Mouse (Mus musculus) midbrain, embryonic 10.5 days (tissue): ENCODE data around the gene Bicral. TPM values are rescaled to one million over a fixed set of nuclear protein-coding genes. Genes with fewer than 3 reads are reported as not detected.
"Not testable (repeated sequence)": the region's sequence is repeated elsewhere in the genome, so short reads cannot be mapped to it uniquely, and the experiment has no call there.

Experiments
- DNase-seq: peaks from one replicate; pipeline ENCODE4 v3.0.0-alpha.2; 2017; ENCODE audit warnings: low spot score
- H3K27ac ChIP-seq: fragments of 300-500 bp; sonication (generic); replicated peaks from 2 replicates; pipeline ENCODE4 v1.5.1; 2016; ENCODE audit warnings: mild to moderate bottlenecking
- H3K27me3 ChIP-seq: fragments of 300-500 bp; sonication (generic); 2 replicates; pipeline ENCODE4 v1.6.1; 2016; ENCODE audit warnings: low read depth, mild to moderate bottlenecking; ENCODE audit not compliant: poor library complexity, severe bottlenecking
- H3K36me3 ChIP-seq: fragments of 300-500 bp; sonication (generic); 2 replicates; pipeline ENCODE4 v1.6.1; 2016; ENCODE audit warnings: mild to moderate bottlenecking, moderate library complexity
- H3K4me1 ChIP-seq: fragments of 300-500 bp; sonication (generic); 2 replicates; pipeline ENCODE4 v1.6.1; 2016
- H3K4me3 ChIP-seq: fragments of 300-500 bp; sonication (generic); 2 replicates; pipeline ENCODE4 v1.5.1; 2016; ENCODE audit warnings: mild to moderate bottlenecking, moderate library complexity
- H3K9me3 ChIP-seq: fragments of 300-500 bp; sonication (generic); replicated peaks from 2 replicates; pipeline ENCODE4 v1.6.1; 2016; ENCODE audit warnings: mild to moderate bottlenecking
- WGBS: fragments of 180-500 bp; shearing (Covaris S2); methylation state at CpG from one replicate; pipeline ENCODE4 v1.1.7; 2016; 5-methylcytosine and 5-hydroxymethylcytosine counted together
- polyA plus RNA-seq: library from polyadenylated mRNA; unstranded; fragments of >200 nt; fragmentation: Nextera tagmentation; extraction: Ambion mirVana; gene quantifications from 2 replicates; pipeline ENCODE4 v1.2.1, GENCODE M21; 2016

Gene Bicral
- polyA plus RNA-seq, 1 experiment from 2014 or later, result 3.1 TPM

DNA sequence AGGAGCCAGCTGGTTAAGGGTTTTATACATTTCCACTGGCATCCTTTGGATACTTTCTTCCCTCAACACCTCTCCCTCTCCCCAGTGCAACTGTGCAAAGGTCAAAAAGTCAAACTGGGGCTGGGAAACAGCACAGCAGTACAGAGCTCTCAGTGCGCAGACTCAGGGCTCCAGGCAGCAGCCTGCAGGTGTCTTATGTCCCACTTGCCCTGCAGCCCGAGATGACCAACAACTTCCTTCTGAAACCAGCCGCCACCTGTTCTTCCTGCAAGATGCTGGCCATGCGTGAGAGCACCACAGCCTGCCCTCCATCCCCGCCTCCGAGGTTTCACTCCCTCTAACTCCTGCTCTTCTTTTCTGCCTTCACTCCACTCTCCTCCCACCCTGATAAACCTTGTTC lies 5.6 kb downstream of the Bicral start:
- H3K36me3 ChIP-seq, result peaks cover 5% of the 10 kb centered on the region; the same call in 1 of the 2 replicates
- no peaks in the 10 kb centered on the region for H3K27me3 ChIP-seq
- WGBS, result 55% methylated on average over 6 of the region's 6 CpGs
- H3K27ac ChIP-seq, result 0 out of 2 replicates have a peak overlapping the region, but pooled peaks have one; percentile 4
- peaks cover 25% of the 10 kb centered on the region for H3K4me1 ChIP-seq
- peak; percentile 40 for DNase-seq
- no peak overlapping the region for H3K4me3 ChIP-seq
- H3K9me3 ChIP-seq, result no peaks in the 10 kb centered on the region

DNA sequence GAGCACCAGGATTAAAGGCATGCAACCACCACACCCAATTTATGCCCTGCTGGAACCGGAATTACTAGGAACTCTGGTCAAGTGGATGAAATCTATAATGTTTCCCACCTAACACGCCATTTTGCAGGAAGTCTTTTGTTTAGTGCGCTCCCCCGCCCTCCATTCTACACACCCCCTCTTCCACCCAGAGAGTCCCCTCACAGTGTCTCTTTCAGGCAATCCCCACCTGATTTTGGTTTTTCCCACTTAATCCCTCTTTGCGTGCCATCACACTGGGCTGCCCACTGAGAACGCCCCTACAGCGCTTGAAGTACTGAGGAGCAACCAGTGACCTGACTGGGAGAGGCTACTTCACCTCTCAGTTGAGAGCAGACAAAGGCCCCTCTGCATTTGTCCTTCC lies 11.1 kb downstream of the Bicral start:
- Histone ChIP-seq H3K9me3 (no peaks in the 10 kb centered on the region), H3K4me1 (peaks cover 6% of the 10 kb centered on the region), H3K27ac (no peak overlapping the region), H3K4me3 (no peak overlapping the region), H3K27me3 (no peaks in the 10 kb centered on the region), H3K36me3 (no peaks in the 10 kb centered on the region)
- no peak for DNase-seq
- WGBS, result 91% methylated on average over 7 of the region's 7 CpGs

DNA sequence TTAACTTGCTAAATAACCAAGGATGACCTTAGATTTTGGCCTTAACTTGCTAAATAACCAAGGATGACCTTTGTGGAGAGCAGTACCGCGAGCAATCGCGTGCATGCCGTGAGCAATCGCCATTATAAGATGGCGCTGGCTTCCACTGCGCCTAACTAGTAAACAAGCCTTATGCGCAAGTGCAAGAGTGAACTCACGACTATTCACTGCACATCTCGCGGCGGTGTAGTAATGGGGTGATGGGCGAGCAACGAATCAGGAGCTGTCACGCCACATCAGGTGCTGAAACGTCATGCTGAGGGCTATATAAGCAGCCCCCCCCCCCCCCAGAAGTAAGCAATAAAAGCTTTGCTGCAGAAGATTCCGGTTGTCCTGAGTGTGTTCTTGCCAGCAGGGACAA lies 11.7 kb downstream of the Bicral start:
- H3K4me1 ChIP-seq, H3K27me3 ChIP-seq, H3K36me3 ChIP-seq, DNase-seq, H3K4me3 ChIP-seq, H3K27ac ChIP-seq, H3K9me3 ChIP-seq: not testable (repeated sequence)
- 96% methylated on average over 18 of the region's 18 CpGs for WGBS

DNA sequence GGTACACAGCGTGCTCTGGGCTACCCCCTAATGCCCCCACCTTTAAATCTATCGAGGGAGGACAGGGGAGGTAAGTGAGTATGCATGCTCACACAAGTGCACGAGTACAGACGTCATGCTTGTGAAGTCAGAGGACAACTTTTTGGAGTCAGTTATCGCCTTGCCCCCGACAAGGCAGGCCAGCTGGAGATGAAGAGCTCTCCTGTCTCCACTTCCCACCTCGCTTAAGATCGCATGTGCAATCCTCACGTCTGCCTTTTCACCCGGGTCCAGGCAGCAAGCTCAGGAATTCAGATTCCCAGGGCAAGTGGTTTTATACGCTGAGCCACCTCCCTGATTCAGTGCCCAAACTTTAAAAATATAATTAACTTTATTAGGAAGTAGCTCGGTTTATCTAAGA lies 13.0 kb downstream of the Bicral start:
- H3K27ac ChIP-seq, result no peak overlapping the region
- no peaks in the 10 kb centered on the region for H3K9me3 ChIP-seq
- WGBS, result 92% methylated on average over 12 of the region's 12 CpGs
- H3K4me1 ChIP-seq, result peaks cover 6% of the 10 kb centered on the region
- DNase-seq, result no peak
- H3K36me3 ChIP-seq, result no peaks in the 10 kb centered on the region
- H3K27me3 ChIP-seq, result no peaks in the 10 kb centered on the region
- no peak overlapping the region for H3K4me3 ChIP-seq

DNA sequence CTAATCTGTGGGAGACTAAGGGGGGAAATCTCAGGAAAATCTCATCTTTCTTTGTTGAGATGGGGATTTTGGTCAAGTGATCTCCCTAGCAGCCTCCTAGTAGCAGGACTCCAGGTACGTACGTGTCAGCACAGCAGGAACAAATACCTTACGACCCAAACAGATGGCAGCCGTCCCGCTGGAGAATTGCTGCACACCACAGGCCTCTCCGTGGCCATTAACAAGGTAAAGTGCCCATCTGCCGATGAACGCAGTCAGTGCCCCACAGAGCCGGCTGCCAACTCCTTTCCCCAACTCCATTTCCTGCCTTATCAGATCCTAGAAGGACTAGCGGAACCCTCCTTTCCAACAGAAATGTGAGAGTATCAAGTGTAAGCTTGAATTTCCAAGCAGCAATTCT lies 13.5 kb downstream of the Bicral start:
- 82% methylated on average over 10 of the region's 10 CpGs for WGBS
- no peaks in the 10 kb centered on the region for H3K36me3 ChIP-seq
- H3K4me3 ChIP-seq, result no peak overlapping the region
- H3K27me3 ChIP-seq, result no peaks in the 10 kb centered on the region
- H3K27ac ChIP-seq, result no peak overlapping the region
- peaks cover 6% of the 10 kb centered on the region for H3K4me1 ChIP-seq
- H3K9me3 ChIP-seq, result no peaks in the 10 kb centered on the region
- no peak for DNase-seq

DNA sequence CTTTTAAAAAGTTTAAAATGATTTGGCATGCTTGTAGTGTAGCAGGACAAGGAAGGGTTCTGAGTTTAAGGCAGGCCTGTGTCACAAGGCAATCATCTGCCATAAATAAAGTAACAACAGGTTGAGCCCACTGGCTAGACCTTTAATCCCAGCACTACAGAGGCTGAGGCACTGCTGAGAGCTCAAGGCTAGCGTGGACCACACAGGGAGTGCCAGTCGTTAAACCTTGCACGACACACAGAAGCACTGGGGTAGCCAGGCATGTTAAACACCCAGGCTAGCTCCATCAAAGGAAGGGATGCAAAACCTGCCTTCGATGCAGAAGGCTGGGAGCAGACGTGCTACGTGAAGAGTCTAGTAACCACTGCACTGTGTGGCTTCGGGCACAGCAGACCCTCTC lies 14.6 kb downstream of the Bicral start:
- Histone ChIP-seq H3K9me3 (no peaks in the 10 kb centered on the region), H3K27ac (no peak overlapping the region), H3K27me3 (no peaks in the 10 kb centered on the region), H3K36me3 (no peaks in the 10 kb centered on the region), H3K4me1 (peaks cover 6% of the 10 kb centered on the region), H3K4me3 (no peak overlapping the region)
- WGBS, result 86% methylated on average over 7 of the region's 7 CpGs
- no peak for DNase-seq

DNA sequence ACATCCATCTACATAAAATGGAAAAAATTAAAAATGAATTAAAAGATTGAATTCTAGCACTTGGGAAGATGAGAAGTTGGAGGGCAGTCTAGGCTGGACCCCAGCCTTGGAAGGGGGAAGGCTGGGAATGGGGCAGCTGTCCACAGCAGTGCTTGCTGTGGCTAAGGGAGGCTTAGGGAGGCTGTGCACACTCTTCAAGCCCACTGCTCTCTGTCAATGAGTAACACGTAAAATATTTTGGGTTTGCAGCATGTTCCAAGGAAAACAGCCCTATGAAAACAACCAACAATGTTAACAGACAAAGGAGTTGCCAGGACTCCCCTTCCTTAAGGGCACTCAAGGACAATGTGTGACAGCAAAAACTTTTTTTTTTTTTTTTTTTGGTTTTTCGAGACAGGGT lies 15.3 kb downstream of the Bicral start:
- 89% methylated on average over 2 of the region's 2 CpGs for WGBS
- H3K27me3 ChIP-seq, result no peaks in the 10 kb centered on the region
- no peak overlapping the region for H3K27ac ChIP-seq
- H3K4me3 ChIP-seq, result no peak overlapping the region
- peaks cover 12% of the 10 kb centered on the region for H3K4me1 ChIP-seq
- H3K36me3 ChIP-seq, result no peaks in the 10 kb centered on the region
- no peaks in the 10 kb centered on the region for H3K9me3 ChIP-seq
- no peak for DNase-seq

DNA sequence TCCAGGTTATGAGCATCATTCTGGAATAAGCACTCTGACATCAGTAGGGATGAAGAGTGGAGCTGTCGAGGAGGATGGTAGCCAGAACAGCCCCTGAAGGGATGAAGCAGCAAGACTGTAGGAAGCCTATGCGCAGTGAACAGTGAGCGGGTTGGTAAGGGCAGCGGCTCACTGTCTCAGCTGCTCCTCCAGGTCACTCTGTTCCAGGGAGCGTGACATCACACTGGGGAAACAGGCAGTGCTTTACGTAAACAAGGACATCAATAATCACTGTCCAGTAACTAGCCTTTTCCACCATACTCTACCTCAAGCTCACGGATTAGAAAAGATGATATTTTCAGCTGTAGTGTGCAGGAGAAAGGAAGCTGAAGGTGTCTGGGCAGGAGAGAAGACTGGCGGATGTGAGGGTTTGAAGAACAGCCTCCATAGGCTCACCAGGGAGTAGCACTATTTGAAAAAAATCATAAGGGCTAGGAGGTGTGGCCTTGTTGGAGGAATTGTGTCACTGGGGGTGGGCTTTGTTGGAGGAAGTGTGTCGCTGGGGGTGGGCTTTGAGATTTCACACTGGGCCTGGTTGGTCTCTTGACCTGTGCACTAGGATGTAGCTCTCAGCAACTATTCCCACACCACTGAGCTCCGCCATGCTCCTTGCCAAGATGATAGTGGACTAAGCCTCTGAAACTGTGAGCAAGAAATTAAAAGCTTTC lies 17.8 kb downstream of the Bicral start:
- H3K4me3 ChIP-seq, result no peak overlapping the region
- H3K27ac ChIP-seq, result no peak overlapping the region
- H3K9me3 ChIP-seq, result no peaks in the 10 kb centered on the region
- H3K27me3 ChIP-seq, result no peaks in the 10 kb centered on the region
- H3K4me1 ChIP-seq, result peaks cover 12% of the 10 kb centered on the region
- 93% methylated on average over 10 of the region's 10 CpGs for WGBS
- no peak for DNase-seq
- H3K36me3 ChIP-seq, result no peaks in the 10 kb centered on the region

DNA sequence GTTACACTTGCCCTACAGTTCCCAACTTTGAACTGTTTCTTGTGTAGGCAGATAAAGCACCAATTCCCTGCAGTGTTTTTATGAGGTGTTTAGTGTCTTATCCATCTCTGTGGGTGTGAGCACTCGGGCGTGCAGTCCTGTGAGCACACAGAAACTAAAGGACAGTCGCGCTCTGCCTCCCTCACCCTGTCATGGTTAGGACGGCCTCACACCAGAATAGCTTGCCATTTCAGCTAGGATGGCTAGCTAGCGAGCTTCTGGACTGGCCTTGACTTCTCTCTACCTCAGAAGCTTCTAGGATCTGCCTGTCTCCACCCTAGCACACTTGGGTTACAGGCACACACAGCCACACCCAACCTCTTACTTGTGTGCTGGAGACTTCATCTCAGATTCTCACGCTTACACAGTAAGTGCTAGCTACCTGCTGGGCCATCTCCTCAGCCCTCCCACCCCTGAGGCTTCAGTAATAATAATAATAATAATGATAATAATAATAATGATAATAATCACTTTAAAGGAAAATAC lies 19.8 kb downstream of the Bicral start:
- WGBS, result 78% methylated on average over 7 of the region's 7 CpGs

DNA sequence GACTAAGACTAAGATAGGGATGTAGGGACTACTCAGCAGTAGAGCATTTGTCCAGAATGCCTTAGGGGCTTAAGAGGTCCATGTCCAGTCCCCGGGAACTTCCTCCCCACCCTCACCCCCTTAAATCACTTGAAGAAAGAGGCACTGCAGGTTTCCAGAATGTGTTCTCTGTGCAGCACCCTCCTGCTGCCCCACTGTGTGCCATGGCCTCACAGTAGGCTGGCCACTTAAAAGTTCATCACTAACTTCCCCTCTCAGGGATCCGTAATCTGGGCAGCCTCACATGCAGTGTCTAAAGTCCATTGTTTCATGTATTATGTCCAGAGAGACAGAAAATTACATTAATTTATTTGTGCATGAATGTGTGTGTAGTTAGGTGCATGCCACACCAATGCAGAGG lies 20.4 kb downstream of the Bicral start:
- WGBS, result 88% methylated on average over 2 of the region's 2 CpGs

More for the DNA sequence above, 19.8 kb downstream of the Bicral start:
- H3K9me3 ChIP-seq, result no peaks in the 10 kb centered on the region
- no peak for DNase-seq
- H3K36me3 ChIP-seq, result no peaks in the 10 kb centered on the region
- no peaks in the 10 kb centered on the region for H3K27me3 ChIP-seq
- H3K27ac ChIP-seq, result no peak overlapping the region
- H3K4me3 ChIP-seq, result no peak overlapping the region
- peaks cover 10% of the 10 kb centered on the region; the same call in 1 of the 2 replicates for H3K4me1 ChIP-seq

DNA sequence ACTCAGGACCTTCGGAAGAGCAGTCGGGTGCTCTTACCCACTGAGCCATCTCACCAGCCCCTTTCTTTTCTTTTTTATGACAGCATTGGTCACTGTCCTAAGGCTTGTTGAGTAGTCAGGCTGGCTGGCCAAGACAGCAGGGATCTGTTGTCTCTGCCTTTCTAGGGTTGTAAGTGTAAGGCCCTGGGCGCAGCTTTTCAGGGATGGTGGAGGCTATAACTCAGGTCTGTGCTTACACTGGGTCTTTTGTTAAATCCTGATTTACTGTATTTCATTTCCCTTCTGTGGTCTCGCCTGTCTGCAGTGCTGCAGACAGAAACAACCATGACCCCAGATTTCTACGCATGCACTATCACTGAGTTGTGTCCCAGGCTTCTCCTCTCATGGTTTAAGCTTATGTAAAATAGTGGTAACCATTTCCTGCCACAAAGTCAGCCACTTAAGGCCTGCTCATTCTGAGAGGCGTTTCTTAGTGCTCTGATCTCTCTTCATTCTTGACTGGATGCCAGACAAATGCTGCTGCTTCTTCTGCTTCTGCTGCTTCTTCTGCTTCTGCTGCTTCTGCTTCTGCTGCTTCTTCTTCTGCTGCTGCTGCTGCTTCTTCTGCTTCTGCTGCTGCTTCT lies 23.1 kb downstream of the Bicral start:
- 94% methylated on average over 6 of the region's 6 CpGs for WGBS
- Histone ChIP-seq H3K36me3 (no peaks in the 10 kb centered on the region), H3K4me3 (no peak overlapping the region), H3K4me1 (peaks cover 18% of the 10 kb centered on the region; the same call in 1 of the 2 replicates), H3K9me3 (no peaks in the 10 kb centered on the region), H3K27ac (no peak overlapping the region), H3K27me3 (no peaks in the 10 kb centered on the region)
- no peak for DNase-seq

More for the DNA sequence above, 20.4 kb downstream of the Bicral start:
- Histone ChIP-seq H3K27me3 (no peaks in the 10 kb centered on the region), H3K36me3 (no peaks in the 10 kb centered on the region), H3K27ac (no peak overlapping the region), H3K9me3 (no peaks in the 10 kb centered on the region), H3K4me1 (peaks cover 15% of the 10 kb centered on the region; the same call in 1 of the 2 replicates), H3K4me3 (no peak overlapping the region)
- no peak for DNase-seq

DNA sequence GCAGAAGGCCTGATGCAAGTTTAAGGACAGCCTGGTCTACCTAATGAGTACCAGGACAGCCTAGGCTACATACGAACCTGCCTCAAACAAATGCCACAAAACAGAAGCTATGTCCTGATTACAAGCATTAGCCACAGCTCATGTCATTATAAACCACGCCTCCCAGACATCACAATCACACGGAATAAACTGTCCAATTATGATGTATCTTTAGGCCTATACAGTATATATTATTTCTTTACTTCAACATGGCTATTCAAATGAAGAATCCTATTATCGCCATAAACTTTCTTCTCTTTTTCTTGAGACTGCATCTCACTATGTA lies 25.3 kb downstream of the Bicral start:
- 92% methylated on average over 4 of the region's 4 CpGs for WGBS
- Histone ChIP-seq H3K4me3 (no peak overlapping the region), H3K27ac (no peak overlapping the region), H3K36me3 (peaks cover 15% of the 10 kb centered on the region), H3K27me3 (no peaks in the 10 kb centered on the region), H3K4me1 (peaks cover 12% of the 10 kb centered on the region; the same call in 1 of the 2 replicates), H3K9me3 (no peaks in the 10 kb centered on the region; the same call in 1 of the 2 replicates)
- DNase-seq, result no peak
